Mouse (Mus musculus) skeletal muscle tissue, postnatal 0 days (tissue): ENCODE measurements around the gene Mrm1. TPM values are rescaled to one million over a fixed set of nuclear protein-coding genes. Genes with fewer than 3 reads are reported as not detected.

Source experiments
- polyA plus RNA-seq: library from polyadenylated mRNA; unstranded; fragments of >200 nt; fragmentation: Nextera tagmentation; extraction: Ambion mirVana; gene quantifications from 2 replicates; pipeline ENCODE4 v1.2.1, GENCODE M21; 2015

Gene Mrm1
- 6.3 and 6.5 TPM in 2 replicates for polyA plus RNA-seq

DNA sequence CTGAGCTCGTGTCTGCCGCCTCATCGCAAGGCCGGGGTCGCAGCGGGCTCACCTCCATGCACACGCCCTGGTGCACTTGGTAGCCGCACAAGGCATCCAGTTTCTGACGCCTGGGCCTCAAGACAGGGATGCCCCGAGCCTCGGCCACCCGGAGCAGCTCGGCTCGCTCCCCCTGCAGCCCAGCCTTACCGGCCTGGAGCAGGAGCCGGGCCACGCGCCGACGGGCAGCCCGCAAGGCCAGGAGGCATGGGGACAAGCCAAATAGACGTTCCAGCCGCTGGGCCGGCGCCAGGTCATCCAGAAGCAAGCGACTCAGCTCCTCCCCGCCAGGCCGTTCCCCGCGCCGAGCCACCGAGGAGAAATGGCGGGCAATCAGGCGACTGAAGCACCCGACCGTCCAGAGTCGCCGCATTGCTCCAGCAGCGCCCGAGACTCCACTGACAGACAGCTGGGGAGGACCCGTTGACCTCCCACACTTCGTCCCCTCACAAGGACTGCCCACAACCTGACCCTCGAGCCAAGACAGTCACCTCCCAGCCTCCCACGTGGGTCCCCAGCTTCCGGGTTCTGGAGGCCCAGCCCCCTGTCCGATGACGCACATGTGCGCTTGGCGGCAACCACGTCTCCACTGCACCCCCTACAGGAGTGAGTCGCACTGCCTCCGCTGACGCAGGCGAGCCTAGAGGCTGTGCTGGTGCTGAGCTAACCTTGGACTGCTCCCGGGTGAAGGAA is at the start of gene Mrm1:
Gene Mrm1 (minus strand): TSS at position 555 of the 732 bp plus-strand sequence.

DNA sequence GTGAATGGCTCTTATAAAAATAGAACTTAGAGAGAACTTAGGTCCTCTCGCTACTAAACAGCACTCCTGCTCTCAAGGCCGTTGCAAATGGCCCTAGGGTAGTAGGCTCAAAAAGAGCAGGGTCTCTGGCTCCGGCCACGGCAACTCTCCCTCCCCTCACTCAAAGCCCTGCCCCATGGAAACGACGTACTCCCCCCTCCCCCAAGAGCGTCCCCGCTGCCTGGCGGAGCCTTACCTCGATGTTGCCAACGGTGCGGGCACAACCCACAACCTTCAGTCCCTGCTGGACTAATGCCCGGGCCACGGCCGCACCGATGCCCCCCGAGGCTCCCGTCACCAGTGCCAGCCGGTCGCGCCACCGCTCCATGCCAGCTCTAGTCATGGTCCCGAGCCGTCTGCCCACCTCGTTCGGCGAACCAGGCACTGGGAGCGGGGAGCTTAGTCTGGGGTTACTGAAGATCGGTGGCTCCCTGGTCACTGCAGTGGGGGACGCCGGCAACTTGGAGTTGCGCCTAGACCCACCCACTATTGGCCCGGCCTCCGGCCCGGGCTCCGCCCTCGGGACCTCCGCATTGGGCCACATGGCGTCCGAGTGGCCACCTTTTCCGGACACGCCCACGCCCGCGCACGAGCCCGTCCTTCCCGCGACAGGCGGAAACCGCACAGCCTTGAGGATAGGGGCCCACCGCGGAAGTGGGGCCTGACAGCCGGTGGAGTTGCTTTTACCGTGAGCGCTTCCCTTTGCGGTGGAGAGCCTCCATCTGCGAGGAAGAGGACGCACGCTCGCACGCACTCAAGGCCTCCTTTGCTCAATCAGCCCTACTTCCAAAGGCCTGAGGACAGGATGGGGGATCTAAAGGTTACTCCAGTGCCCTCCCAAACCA is 9.4 kb upstream of the Mrm1 start, which contains the start of gene Dhrs11:
Gene Dhrs11 (minus strand): TSS at position 479 of the 884 bp plus-strand sequence.

Other genes starting within 250 kb of the Mrm1 start
- gene Dhrs11, start 9.5 kb upstream of the Mrm1 start, polyA plus RNA-seq = 17.7 and 18.1 TPM in 2 replicates
- 34.6 and 43.9 TPM in 2 replicates for gene Ggnbp2, start 51.3 kb upstream of the Mrm1 start, polyA plus RNA-seq
- gene Myo19, start 60.6 kb upstream of the Mrm1 start, polyA plus RNA-seq = 1.6 and 2.4 TPM in 2 replicates
- gene Pigw, start 60.8 kb upstream of the Mrm1 start, polyA plus RNA-seq = 1.6 and 1.7 TPM in 2 replicates
- 34.4 and 34.6 TPM in 2 replicates for gene Znhit3, start 96.9 kb upstream of the Mrm1 start, polyA plus RNA-seq
- gene Car4, start 138.3 kb upstream of the Mrm1 start, polyA plus RNA-seq = 6.5 and 18.0 TPM in 2 replicates